Mouse (Mus musculus) ES-E14 (cell line): ENCODE measurements around the gene Msx2. TPM values are rescaled to one million over a fixed set of nuclear protein-coding genes. Genes with fewer than 3 reads are reported as not detected.

Experiments
- DNase-seq: peaks from one replicate; pipeline ENCODE4 v3.0.0-alpha.2; 2013; ENCODE audit warnings: low read depth, low spot score
- H3K27ac ChIP-seq: 2 replicates; pipeline ENCODE4 v1.5.1; 2012; ENCODE audit warnings: low read depth, mild to moderate bottlenecking, low read length, moderate library complexity, mixed read lengths; ENCODE audit not compliant: poor library complexity, insufficient read depth, severe bottlenecking
- H3K36me3 ChIP-seq: 2 replicates; pipeline ENCODE4 v1.6.1; 2012; ENCODE audit warnings: mild to moderate bottlenecking, low read length, moderate library complexity, mixed read lengths; ENCODE audit not compliant: control insufficient read depth, poor library complexity, insufficient read depth, severe bottlenecking
- H3K4me1 ChIP-seq, 2 experiments: fragments of 150-350 bp in 1 of 2; sonication (generic) in 1 of 2; 2 replicates each; pipeline ENCODE4 v1.6.1; 2012; ENCODE audit warnings: low read length in 2 of 2, mild to moderate bottlenecking in 1 of 2, mixed read lengths in 1 of 2; ENCODE audit not compliant: control insufficient read depth in 2 of 2, insufficient read depth in 2 of 2, poor library complexity in 1 of 2
- H3K4me3 ChIP-seq, 2 experiments: fragments of 150-350 bp in 1 of 2; sonication (generic) in 1 of 2; 2 replicates each; pipeline ENCODE4 v1.5.1; 2012; ENCODE audit warnings: low read length in 2 of 2, low read depth in 1 of 2, mild to moderate bottlenecking in 1 of 2, mixed read lengths in 1 of 2; ENCODE audit not compliant: insufficient read depth in 1 of 2, poor library complexity in 1 of 2, severe bottlenecking in 1 of 2
- H3K9ac ChIP-seq: 2 replicates; pipeline ENCODE4 v1.6.1; 2012; ENCODE audit warnings: low read depth, mild to moderate bottlenecking, low read length, mixed read lengths; ENCODE audit not compliant: poor library complexity, insufficient read depth, severe bottlenecking
- H3K9me3 ChIP-seq: fragments of 150-350 bp; sonication (generic); 2 replicates; pipeline ENCODE4 v1.6.1; 2012; ENCODE audit warnings: low read depth, mild to moderate bottlenecking, low read length; ENCODE audit not compliant: control insufficient read depth, insufficient read depth
- CHD2 ChIP-seq: IDR thresholded peaks from 2 replicates; pipeline ENCODE4 v1.6.1; 2014; ENCODE audit warnings: mild to moderate bottlenecking, low read depth, low read length, inconsistent platforms
- HCFC1 ChIP-seq: IDR thresholded peaks from 2 replicates; pipeline ENCODE4 v1.6.1; 2012; ENCODE audit warnings: low read length, inconsistent platforms, borderline replicate concordance; ENCODE audit not compliant: insufficient read depth
- MAFK ChIP-seq: IDR thresholded peaks from 2 replicates; pipeline ENCODE4 v1.6.1; 2014; ENCODE audit warnings: mild to moderate bottlenecking, low read depth, low read length, inconsistent platforms; ENCODE audit not compliant: insufficient read depth
- ZC3H11A ChIP-seq: IDR thresholded peaks from 2 replicates; pipeline ENCODE4 v1.6.1; 2012; ENCODE audit warnings: low read depth, mild to moderate bottlenecking, inconsistent platforms, low read length, borderline replicate concordance
- ZNF384 ChIP-seq: IDR thresholded peaks from 2 replicates; pipeline ENCODE4 v1.6.1; 2012; ENCODE audit warnings: low read depth, low read length, inconsistent platforms
- in situ Hi-C, 2 experiments: fragments of 600-800 bp; cut with MboI; formaldehyde crosslinking; loops; one replicate each; pipeline ENCODE4 v1.15.1; 2025; ENCODE audit warnings: low sequenced_read_pairs in 2 of 2, inconsistent platforms in 1 of 2; ENCODE audit not compliant: unreplicated experiment in 2 of 2
- total RNA-seq: library from RNA; depleted of rRNA; stranded (reverse); fragments of 300-350 nt; gene quantifications from 2 replicates; pipeline ENCODE4 v1.2.3, GENCODE M21; 2012; rRNA removed

Msx2 gene
- total RNA-seq, 1 experiment: 3.7 TPM

GRCm38 (mm10) chr13:53417701-53418100 is 55.2 kb downstream of the Msx2 start:
- no peak for DNase-seq
- in situ Hi-C loops: no loop called here
- H3K9ac ChIP-seq: no peak overlapping the region
- peaks cover 0 to 2% of the 10 kb centered on the region in 2 experiments; a peak in 2 of 4 replicates for H3K4me1 ChIP-seq
- H3K27ac ChIP-seq: no peak overlapping the region
- H3K4me3 ChIP-seq: no peak overlapping the region
- no peaks in the 10 kb centered on the region for H3K36me3 ChIP-seq
- H3K9me3 ChIP-seq: no peaks in the 10 kb centered on the region
- TF ChIP-seq CHD2 (no peak), ZNF384 (no peak), HCFC1 (no peak), MAFK (no peak), ZC3H11A (no peak)

Other genes starting within 250 kb of the Msx2 start
- 15.1 and 17.2 TPM in 2 replicates for gene Ror2, start 186.9 kb downstream of the Msx2 start, total RNA-seq
- gene Sptlc1, start 95.7 kb downstream of the Msx2 start, total RNA-seq: 78.9 and 90.8 TPM in 2 replicates